Mouse (Mus musculus): ENCODE results near the gene Ces3a. TPM values are rescaled to one million over a fixed set of nuclear protein-coding genes. Genes with fewer than 3 reads are reported as not detected.
A peak's percentile ranks its signal among the peaks of the same experiment; 100 is the strongest.

Ces3a gene
- polyA plus RNA-seq, 1 experiment from 2014 or later = not detected

DNA sequence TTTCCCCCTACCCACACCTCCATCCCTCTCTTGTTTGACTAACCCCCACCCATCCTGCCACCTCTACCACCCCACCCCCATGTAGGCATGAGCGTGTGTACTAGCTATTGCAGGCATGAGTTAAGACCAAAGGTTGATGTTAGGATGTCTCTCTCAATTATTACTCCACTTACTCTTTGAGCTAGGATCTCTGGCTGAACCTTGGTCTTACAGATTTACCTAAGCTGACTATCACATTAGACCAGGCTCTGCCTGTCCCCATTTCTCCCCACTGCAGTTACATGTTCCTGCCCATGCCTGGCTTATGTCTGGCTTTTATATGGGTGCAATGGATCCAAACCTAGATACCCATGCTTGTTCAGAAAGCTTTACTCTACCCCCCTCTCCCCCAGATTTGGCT, 26.4 kb upstream of the Ces3a start:
- no peak for ATAC-seq
- Histone ChIP-seq H3K4me1 (replicated peaks; ENCODE audit: control insufficient read depth, insufficient read depth, low read length) (no peaks in the 10 kb centered on the region), H3K27ac (ENCODE audit: low read depth, low read length) (no peak overlapping the region), H3K36me3 (ENCODE audit: control insufficient read depth, insufficient read depth) (no peaks in the 10 kb centered on the region), H3K9ac (ENCODE audit: low read depth, low read length) (no peak overlapping the region), H3K4me2 (replicated peaks; ENCODE audit: low read depth) (no peak overlapping the region), H3K9me3 (ENCODE audit: control insufficient read depth) (no peaks in the 10 kb centered on the region), H3K27me3 (replicated peaks; ENCODE audit: control insufficient read depth, insufficient read depth, low read length) (no peaks in the 10 kb centered on the region), H3K4me3 (ENCODE audit: low read depth, low read length) (no peak overlapping the region)
- TF ChIP-seq CTCF (IDR thresholded peaks at IDR 0.05; ENCODE audit: low read depth) = no peak
- WGBS = 52% methylated on average over 1 of the region's 1 CpGs

DNA sequence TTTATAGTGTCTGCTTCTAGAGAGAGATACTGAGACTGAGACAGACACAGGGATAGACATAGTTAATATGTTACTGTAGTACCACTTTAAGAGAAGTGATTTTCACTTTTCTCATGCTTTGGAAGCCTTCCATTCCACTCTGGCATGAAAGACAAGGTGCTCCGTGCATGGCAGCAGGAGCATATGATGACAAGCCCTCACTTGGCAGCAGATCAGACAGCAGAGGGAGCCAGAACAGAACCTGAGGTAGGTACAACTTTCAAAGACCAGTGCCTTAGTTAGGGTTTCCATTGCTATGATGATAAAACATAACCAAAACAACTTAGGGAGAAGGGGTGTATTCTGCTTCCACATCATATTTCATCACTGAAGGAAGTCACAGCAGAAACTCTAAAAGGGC, 25.3 kb upstream of the Ces3a start:
- Histone ChIP-seq H3K9ac (ENCODE audit: low read depth, low read length) (no peak overlapping the region), H3K9me3 (ENCODE audit: control insufficient read depth) (no peaks in the 10 kb centered on the region), H3K27ac (ENCODE audit: low read depth, low read length) (no peak overlapping the region), H3K4me3 (ENCODE audit: low read depth, low read length) (no peak overlapping the region), H3K27me3 (replicated peaks; ENCODE audit: control insufficient read depth, insufficient read depth, low read length) (no peaks in the 10 kb centered on the region), H3K4me1 (replicated peaks; ENCODE audit: control insufficient read depth, insufficient read depth, low read length) (no peaks in the 10 kb centered on the region), H3K36me3 (ENCODE audit: control insufficient read depth, insufficient read depth) (no peaks in the 10 kb centered on the region), H3K4me2 (replicated peaks; ENCODE audit: low read depth) (no peak overlapping the region)
- peak; percentile 37; the same call in 1 of the 2 replicates for TF ChIP-seq CTCF (IDR thresholded peaks at IDR 0.05; ENCODE audit: low read depth)
- 48% methylated on average over 1 of the region's 1 CpGs for WGBS
- ATAC-seq = no peak

DNA sequence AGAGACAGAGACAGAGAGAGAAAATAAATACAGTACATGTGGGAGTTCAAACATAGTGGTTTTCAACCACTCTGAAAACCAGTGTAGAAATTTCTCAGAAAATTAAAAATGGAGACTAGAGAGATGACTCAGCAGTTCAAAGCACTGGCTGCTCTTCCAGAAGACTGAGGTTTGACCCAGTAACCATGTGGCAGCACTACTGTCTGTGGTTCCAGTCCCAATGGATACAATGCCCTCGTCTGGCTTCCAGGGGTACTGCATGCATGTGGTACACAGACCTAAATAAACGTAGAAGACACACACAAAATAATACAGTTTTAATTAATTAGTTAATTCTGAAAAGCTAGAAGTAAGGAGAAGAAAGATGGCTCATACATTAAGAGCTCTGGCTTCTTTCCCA, 23.4 kb upstream of the Ces3a start:
- no peak for ATAC-seq
- no peaks in the 10 kb centered on the region for H3K9me3 ChIP-seq (ENCODE audit: control insufficient read depth)
- no peaks in the 10 kb centered on the region for H3K4me1 ChIP-seq (replicated peaks; ENCODE audit: control insufficient read depth, insufficient read depth, low read length)
- no peak overlapping the region for H3K9ac ChIP-seq (ENCODE audit: low read depth, low read length)
- no peaks in the 10 kb centered on the region for H3K36me3 ChIP-seq (ENCODE audit: control insufficient read depth, insufficient read depth)
- WGBS = 70% methylated on average over 2 of the region's 2 CpGs
- H3K4me3 ChIP-seq (ENCODE audit: low read depth, low read length) = no peak overlapping the region
- no peak overlapping the region for H3K27ac ChIP-seq (ENCODE audit: low read depth, low read length)
- peak; percentile 70 for TF ChIP-seq CTCF (IDR thresholded peaks at IDR 0.05; ENCODE audit: low read depth)
- H3K27me3 ChIP-seq (replicated peaks; ENCODE audit: control insufficient read depth, insufficient read depth, low read length) = no peaks in the 10 kb centered on the region
- no peak overlapping the region for H3K4me2 ChIP-seq (replicated peaks; ENCODE audit: low read depth)

DNA sequence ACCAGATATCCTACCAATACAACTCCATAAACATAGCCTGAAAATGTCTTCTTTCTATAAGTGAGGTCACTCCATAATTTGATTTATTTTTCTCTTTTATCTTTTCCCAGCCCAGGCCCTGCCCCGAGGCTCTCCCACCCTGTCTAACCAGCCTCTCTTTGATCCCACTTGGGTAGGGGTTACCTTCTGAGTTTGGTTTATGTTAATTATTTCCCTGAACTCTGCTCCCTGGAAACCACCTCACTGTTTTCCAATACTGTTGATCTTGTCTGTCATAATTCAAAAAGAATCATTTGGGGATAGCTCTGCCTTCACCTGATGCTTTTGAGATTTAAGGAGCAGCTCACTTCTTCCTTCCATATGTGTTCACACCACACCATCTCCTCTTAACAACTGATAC, 4.9 kb upstream of the Ces3a start:
- Histone ChIP-seq H3K4me3 (ENCODE audit: low read depth, low read length) (no peak overlapping the region), H3K9ac (ENCODE audit: low read depth, low read length) (no peak overlapping the region), H3K27me3 (replicated peaks; ENCODE audit: control insufficient read depth, insufficient read depth, low read length) (no peaks in the 10 kb centered on the region), H3K9me3 (ENCODE audit: control insufficient read depth) (no peaks in the 10 kb centered on the region), H3K27ac (ENCODE audit: low read depth, low read length) (no peak overlapping the region), H3K4me2 (replicated peaks; ENCODE audit: low read depth) (no peak overlapping the region), H3K4me1 (replicated peaks; ENCODE audit: control insufficient read depth, insufficient read depth, low read length) (no peaks in the 10 kb centered on the region), H3K36me3 (ENCODE audit: control insufficient read depth, insufficient read depth) (no peaks in the 10 kb centered on the region)
- 34% methylated on average over 1 of the region's 1 CpGs for WGBS
- no peak for ATAC-seq
- no peak for TF ChIP-seq CTCF (IDR thresholded peaks at IDR 0.05; ENCODE audit: low read depth)

DNA sequence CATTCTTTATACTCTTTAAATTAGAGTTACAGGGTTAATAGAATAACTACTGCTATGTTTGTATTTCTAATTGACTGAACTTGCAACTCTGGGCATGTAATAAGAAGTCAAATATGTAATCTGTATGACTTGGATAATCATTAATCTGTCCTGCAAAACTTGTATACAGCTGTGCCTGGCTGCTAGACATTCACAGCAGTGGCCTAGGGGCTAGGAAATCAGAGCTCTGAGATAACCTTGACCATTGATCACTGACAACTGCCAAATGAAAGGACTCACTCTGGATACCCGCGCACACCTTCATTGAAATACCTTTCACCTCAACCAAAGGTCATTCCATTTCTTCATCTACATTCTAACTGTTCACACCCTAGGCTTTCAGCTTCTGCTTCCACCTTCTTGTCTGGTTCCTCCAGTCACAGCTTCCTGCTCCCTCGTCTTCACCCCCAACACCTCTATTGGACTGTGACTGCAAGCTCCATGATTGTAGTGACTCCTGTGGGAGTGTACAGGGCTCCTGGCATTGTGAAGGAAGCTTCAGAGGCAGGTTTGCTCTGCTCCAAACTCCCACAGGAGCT, 2.5 kb upstream of the Ces3a start:
- no peaks in the 10 kb centered on the region for H3K9me3 ChIP-seq (ENCODE audit: control insufficient read depth)
- no peaks in the 10 kb centered on the region for H3K4me1 ChIP-seq (replicated peaks; ENCODE audit: control insufficient read depth, insufficient read depth, low read length)
- no peak overlapping the region for H3K4me3 ChIP-seq (ENCODE audit: low read depth, low read length)
- no peaks in the 10 kb centered on the region for H3K36me3 ChIP-seq (ENCODE audit: control insufficient read depth, insufficient read depth)
- ATAC-seq = peak; percentile 57
- no peaks in the 10 kb centered on the region for H3K27me3 ChIP-seq (replicated peaks; ENCODE audit: control insufficient read depth, insufficient read depth, low read length)
- H3K9ac ChIP-seq (ENCODE audit: low read depth, low read length) = no peak overlapping the region
- WGBS = 39% methylated on average over 3 of the region's 3 CpGs
- no peak for TF ChIP-seq CTCF (IDR thresholded peaks at IDR 0.05; ENCODE audit: low read depth)
- H3K4me2 ChIP-seq (replicated peaks; ENCODE audit: low read depth) = no peak overlapping the region
- H3K27ac ChIP-seq (ENCODE audit: low read depth, low read length) = no peak overlapping the region

DNA sequence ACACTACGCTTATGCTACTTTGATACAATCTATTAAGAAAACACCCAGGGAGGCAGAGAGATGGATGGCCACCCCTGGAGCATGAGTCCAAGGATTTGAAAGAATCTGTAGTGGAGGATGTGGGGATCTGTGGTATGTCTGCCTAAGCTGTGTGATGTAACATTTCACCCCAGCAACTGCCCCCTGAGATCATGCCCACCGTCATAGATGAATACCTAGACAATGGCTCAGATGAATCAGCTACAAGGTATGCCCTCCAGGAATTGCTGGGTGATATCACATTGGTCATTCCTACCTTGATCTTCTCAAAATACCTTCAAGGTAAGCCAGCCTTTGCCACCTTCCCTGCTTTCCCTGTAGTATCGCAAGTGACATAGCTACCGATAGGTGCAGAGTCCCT, 7.8 kb downstream of the Ces3a start:
- Histone ChIP-seq H3K36me3 (ENCODE audit: control insufficient read depth, insufficient read depth) (no peaks in the 10 kb centered on the region), H3K9me3 (ENCODE audit: control insufficient read depth) (no peaks in the 10 kb centered on the region), H3K9ac (ENCODE audit: low read depth, low read length) (no peak overlapping the region), H3K4me1 (replicated peaks; ENCODE audit: control insufficient read depth, insufficient read depth, low read length) (no peaks in the 10 kb centered on the region), H3K4me3 (ENCODE audit: low read depth, low read length) (no peak overlapping the region), H3K27me3 (replicated peaks; ENCODE audit: control insufficient read depth, insufficient read depth, low read length) (no peaks in the 10 kb centered on the region), H3K4me2 (replicated peaks; ENCODE audit: low read depth) (no peak overlapping the region), H3K27ac (ENCODE audit: low read depth, low read length) (no peak overlapping the region)
- ATAC-seq = no peak
- no peak for TF ChIP-seq CTCF (IDR thresholded peaks at IDR 0.05; ENCODE audit: low read depth)
- WGBS = 95% methylated on average over 4 of the region's 4 CpGs

DNA sequence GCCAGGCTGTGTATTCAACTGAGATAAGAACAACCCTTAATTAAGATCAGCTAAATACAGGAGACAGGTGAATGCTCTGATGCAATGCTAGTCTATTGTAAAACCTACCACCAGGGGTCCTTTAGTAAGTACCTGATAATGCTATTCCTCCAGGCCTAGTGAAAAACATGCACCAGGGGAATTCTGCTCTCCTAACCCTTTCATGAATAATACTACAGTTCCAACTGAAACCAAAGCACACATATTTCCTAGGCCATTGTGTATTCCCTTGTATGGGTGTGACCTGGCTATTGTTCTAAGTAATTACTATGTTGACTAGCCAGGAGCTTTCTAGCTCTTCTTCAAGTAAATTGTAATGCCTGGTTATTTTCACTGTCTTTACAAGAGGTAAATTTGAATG, 11.7 kb downstream of the Ces3a start:
- H3K4me1 ChIP-seq (replicated peaks; ENCODE audit: control insufficient read depth, insufficient read depth, low read length) = no peaks in the 10 kb centered on the region
- no peak for ATAC-seq
- H3K9ac ChIP-seq (ENCODE audit: low read depth, low read length) = no peak overlapping the region
- no peak overlapping the region for H3K27ac ChIP-seq (ENCODE audit: low read depth, low read length)
- H3K27me3 ChIP-seq (replicated peaks; ENCODE audit: control insufficient read depth, insufficient read depth, low read length) = no peaks in the 10 kb centered on the region
- no peak overlapping the region for H3K4me2 ChIP-seq (replicated peaks; ENCODE audit: low read depth)
- H3K9me3 ChIP-seq (ENCODE audit: control insufficient read depth) = no peaks in the 10 kb centered on the region
- no peaks in the 10 kb centered on the region for H3K36me3 ChIP-seq (ENCODE audit: control insufficient read depth, insufficient read depth)
- 0 out of 2 replicates have a peak, but pooled peaks have one; percentile 22 for TF ChIP-seq CTCF (IDR thresholded peaks at IDR 0.05; ENCODE audit: low read depth)
- no peak overlapping the region for H3K4me3 ChIP-seq (ENCODE audit: low read depth, low read length)

Data from intestine, postnatal 0 days (tissue).